In the genomic region with DNA sequence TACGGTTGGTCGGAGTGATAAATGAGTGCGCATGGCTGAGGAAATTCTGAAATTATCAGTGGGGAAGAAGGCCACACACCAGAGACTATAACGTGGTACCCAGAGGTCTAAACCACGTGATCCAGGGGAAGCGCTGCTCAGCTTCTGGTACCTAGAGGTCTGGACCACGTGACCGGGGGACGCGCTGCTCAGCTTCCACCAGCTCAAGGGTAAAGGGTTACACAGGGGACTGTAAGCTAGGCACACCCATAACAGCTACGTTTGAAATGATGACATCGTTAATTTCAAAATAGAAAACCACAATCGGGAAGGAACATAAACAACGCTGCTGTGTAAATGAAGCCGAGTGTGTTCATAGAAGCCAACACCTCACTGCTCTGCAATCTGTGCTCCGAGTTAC, we compare ENCODE assay signal across 27 mouse cellular contexts. TPM values are rescaled to one million over a fixed set of nuclear protein-coding genes. Genes with fewer than 3 reads are reported as not detected.
DNase-seq lines count a peak whose midpoint lies in the region; ATAC-seq lines count a peak whose summit lies in the region.
"Had no signal": no experiment of that assay in that cellular context is flagged by ENCODE, and none has a peak within 500 bp of the region (broad histone marks: within the 10 kb centered on the region; RNA-seq: fewer than 3 reads in every experiment).

No protein-coding gene starts in this region.

- H3K9me3 ChIP-seq in embryonic facial prominence, embryonic 14.5 days (ENCODE audit: control insufficient read depth, low read length), result 0 out of 2 replicates have a peak, but pooled peaks cover 3% of the 10 kb centered on the region
- 0 out of 2 replicates have a peak, but pooled peaks cover 4% of the 10 kb centered on the region for H3K9me3 ChIP-seq in embryonic facial prominence, embryonic 10.5 days
- no peaks in the 10 kb centered on the region for H3K9me3 ChIP-seq in embryonic facial prominence, embryonic 15.5 days (replicated peaks)
- H3K9me3 ChIP-seq: embryonic facial prominence, embryonic 12.5 days; forebrain, embryonic 10.5 days; hindbrain, embryonic 15.5 days had no signal

- DNase-seq in embryonic facial prominence, embryonic 14.5 days (ENCODE audit: low spot score), result peak; percentile 48
- no peak for DNase-seq in embryonic facial prominence, embryonic 10.5 days (ENCODE audit: low spot score)
- DNase-seq in right cerebral cortex, adult 18-20 months, result no peak
- no peak for DNase-seq in embryo, embryonic 11 days
- DNase-seq in adrenal gland, postnatal 36 days, result no peak
- no peak for DNase-seq in cerebellum, adult 9-11 months
- DNase-seq: adrenal gland, adult 8-10 months; adrenal gland, postnatal 25 days; cerebellum, adult 11 months; cerebellum, adult 2 months; cerebellum, postnatal 10 days; cerebellum, postnatal 36 days; gastrocnemius, postnatal 10 days; gastrocnemius, postnatal 36 days; heart, adult 11 months had no signal

- H3K36me3 ChIP-seq in embryonic facial prominence, embryonic 14.5 days (ENCODE audit: control insufficient read depth, insufficient read depth, low read length), result no peaks in the 10 kb centered on the region
- H3K36me3 ChIP-seq in embryonic facial prominence, embryonic 10.5 days (replicated peaks), result no peaks in the 10 kb centered on the region
- H3K36me3 ChIP-seq in embryonic facial prominence, embryonic 15.5 days, result no peaks in the 10 kb centered on the region
- H3K36me3 ChIP-seq: embryonic facial prominence, embryonic 12.5 days; forebrain, embryonic 10.5 days; G1E; hindbrain, embryonic 12.5 days; hindbrain, embryonic 15.5 days had no signal

- 75% methylated on average over 16 of the region's 16 CpGs for WGBS in embryonic facial prominence, embryonic 14.5 days
- WGBS in embryonic facial prominence, embryonic 10.5 days, result 87% methylated on average over 16 of the region's 16 CpGs
- WGBS in embryonic facial prominence, embryonic 15.5 days, result 75% methylated on average over 16 of the region's 16 CpGs

- no peaks in the 10 kb centered on the region for H3K4me1 ChIP-seq in embryonic facial prominence, embryonic 14.5 days (ENCODE audit: control insufficient read depth, insufficient read depth, low read length)
- H3K4me1 ChIP-seq in embryonic facial prominence, embryonic 10.5 days, result no peaks in the 10 kb centered on the region
- no peaks in the 10 kb centered on the region for H3K4me1 ChIP-seq in embryonic facial prominence, embryonic 15.5 days
- H3K4me1 ChIP-seq: embryonic facial prominence, embryonic 12.5 days; forebrain, embryonic 10.5 days; forebrain, embryonic 13.5 days; hindbrain, embryonic 12.5 days; hindbrain, embryonic 15.5 days had no signal

- no peak overlapping the region for H3K4me2 ChIP-seq in embryonic facial prominence, embryonic 14.5 days (ENCODE audit: low read depth, low read length)
- no peak overlapping the region for H3K4me2 ChIP-seq in embryonic facial prominence, embryonic 15.5 days (replicated peaks)
- H3K4me2 ChIP-seq: embryonic facial prominence, embryonic 12.5 days; forebrain, embryonic 13.5 days; heart, embryonic 11.5 days; hindbrain, embryonic 12.5 days; hindbrain, embryonic 15.5 days had no signal

- peak; percentile 41; the same call in 1 of the 2 replicates for ATAC-seq in embryonic facial prominence, embryonic 14.5 days (ENCODE audit: low read depth)
- peak; percentile 65 for ATAC-seq in embryonic facial prominence, embryonic 15.5 days (ENCODE audit: insufficient number of reproducible peaks, low FRiP score, low TSS enrichment, low read depth)
- peak; percentile 61 for ATAC-seq in megakaryocyte progenitor cell, adult 5-6 weeks (replicated peaks; ENCODE audit: poor library complexity)
- ATAC-seq: activated CD4-positive, CD25-positive, alpha-beta regulatory T cell, adult 4 months; forebrain, embryonic 13.5 days; forebrain, embryonic 16.5 days; Patski had no signal

- H3K27me3 ChIP-seq in embryonic facial prominence, embryonic 14.5 days (replicated peaks; ENCODE audit: control insufficient read depth, insufficient read depth, low read length), result no peaks in the 10 kb centered on the region
- H3K27me3 ChIP-seq in embryonic facial prominence, embryonic 10.5 days (replicated peaks; ENCODE audit: low read depth, poor library complexity, severe bottlenecking), result no peaks in the 10 kb centered on the region
- no peaks in the 10 kb centered on the region for H3K27me3 ChIP-seq in embryonic facial prominence, embryonic 15.5 days
- H3K27me3 ChIP-seq: embryonic facial prominence, embryonic 12.5 days; forebrain, embryonic 13.5 days; hindbrain, embryonic 12.5 days; hindbrain, embryonic 15.5 days; Patski had no signal

- H3K4me3 ChIP-seq in embryonic facial prominence, embryonic 14.5 days (ENCODE audit: low read depth, low read length), result no peak overlapping the region
- no peak overlapping the region for H3K4me3 ChIP-seq in embryonic facial prominence, embryonic 10.5 days
- no peak overlapping the region for H3K4me3 ChIP-seq in embryonic facial prominence, embryonic 15.5 days (replicated peaks)
- H3K4me3 ChIP-seq: embryonic facial prominence, embryonic 12.5 days; forebrain, embryonic 10.5 days; forebrain, embryonic 13.5 days; hindbrain, embryonic 12.5 days; hindbrain, embryonic 15.5 days had no signal

- H3K9ac ChIP-seq in embryonic facial prominence, embryonic 14.5 days (ENCODE audit: low read depth, low read length), result no peak overlapping the region
- no peak overlapping the region for H3K9ac ChIP-seq in embryonic facial prominence, embryonic 15.5 days
- H3K9ac ChIP-seq: embryonic facial prominence, embryonic 12.5 days; forebrain, embryonic 13.5 days; hindbrain, embryonic 12.5 days; hindbrain, embryonic 15.5 days had no signal

- H3K27ac ChIP-seq in embryonic facial prominence, embryonic 14.5 days (replicated peaks; ENCODE audit: low read depth, low read length), result no peak overlapping the region
- no peak overlapping the region for H3K27ac ChIP-seq in embryonic facial prominence, embryonic 10.5 days (replicated peaks)
- no peak overlapping the region for H3K27ac ChIP-seq in embryonic facial prominence, embryonic 15.5 days (replicated peaks)
- H3K27ac ChIP-seq: embryonic facial prominence, embryonic 12.5 days; forebrain, embryonic 10.5 days; forebrain, embryonic 13.5 days; hindbrain, embryonic 12.5 days; hindbrain, embryonic 15.5 days had no signal

RNA-seq across cellular contexts. Expression of a gene that starts 57.5 kb away (rescaled TPM):
- 9.3 and 11.4 TPM in 2 replicates for polyA plus RNA-seq in embryonic facial prominence, embryonic 14.5 days (2014; fragmentation: Nextera tagmentation; extraction: Ambion mirVana)
- 5.8 and 7.7 TPM in 2 replicates for polyA plus RNA-seq in embryonic facial prominence, embryonic 10.5 days (2016; fragmentation: Nextera tagmentation; extraction: Ambion mirVana)
- 8.5 and 9.1 TPM in 2 replicates for polyA plus RNA-seq in embryonic facial prominence, embryonic 15.5 days (2015; fragmentation: Nextera tagmentation; extraction: Ambion mirVana)
- total RNA-seq in megakaryocyte progenitor cell, adult 5-6 weeks (2015), result 2.0 and 4.1 TPM in 2 replicates
- 5.8 and 5.9 TPM in 2 replicates for total RNA-seq in megakaryocyte progenitor cell, adult 5-6 weeks (2017)
- total RNA-seq in adrenal gland, postnatal 36 days (2021), result 10 to 100 TPM in 1 of 2 experiments, 1 to 10 TPM in 1; 7.3 to 10.3 TPM
- total RNA-seq: G1E had no signal
- polyA plus RNA-seq: G1E had no signal
